Mouse (Mus musculus) E14TG2a.4 (cell line): ENCODE data around the gene Smox.

Experiments
- CTCF ChIP-seq: conservative IDR thresholded peaks from 2 replicates; pipeline ENCODE4 v1.5.1; 2014; ENCODE audit warnings: low read length
- NANOG ChIP-seq: IDR thresholded peaks from 2 replicates; pipeline ENCODE4 v1.6.1; 2014; ENCODE audit warnings: borderline replicate concordance, low read length, mixed read lengths
- POU5F1 ChIP-seq: IDR thresholded peaks from 2 replicates; pipeline ENCODE4 v1.6.1; 2014; ENCODE audit warnings: low read length, borderline replicate concordance

GRCm38 (mm10) chr2:131505431-131505830 is 14.1 kb downstream of the Smox start:
- TF ChIP-seq CTCF (no peak), NANOG (no peak), POU5F1 (no peak)
